Mouse (Mus musculus) kidney, embryonic 15.5 days (tissue): ENCODE results near the gene Lsmem1. TPM values are rescaled to one million over a fixed set of nuclear protein-coding genes. Genes with fewer than 3 reads are reported as not detected.

Experiments used
- ATAC-seq: fragments of 200-750 bp; cut with Nextera tagmentation; replicated peaks from 2 replicates; pipeline ENCODE4 v1.8.0; 2017; ENCODE audit warnings: moderate TSS enrichment; ENCODE audit not compliant: low FRiP score
- H3K27ac ChIP-seq: fragments of 300-500 bp; sonication (generic); 2 replicates; pipeline ENCODE4 v1.5.1; 2015; ENCODE audit warnings: mild to moderate bottlenecking, inconsistent platforms
- H3K27me3 ChIP-seq: fragments of 300-500 bp; sonication (generic); 2 replicates; pipeline ENCODE4 v1.6.1; 2015; ENCODE audit warnings: inconsistent platforms
- H3K36me3 ChIP-seq: fragments of 300-500 bp; sonication (generic); 2 replicates; pipeline ENCODE4 v1.6.1; 2015; ENCODE audit warnings: inconsistent platforms
- H3K4me1 ChIP-seq: fragments of 300-500 bp; sonication (generic); 2 replicates; pipeline ENCODE4 v1.6.1; 2015; ENCODE audit warnings: inconsistent platforms
- H3K4me2 ChIP-seq: fragments of 300-500 bp; sonication (generic); 2 replicates; pipeline ENCODE4 v1.6.1; 2015; ENCODE audit warnings: moderate library complexity, mild to moderate bottlenecking, inconsistent platforms
- H3K4me3 ChIP-seq: fragments of 300-500 bp; sonication (generic); replicated peaks from 2 replicates; pipeline ENCODE4 v1.5.1; 2015; ENCODE audit warnings: mild to moderate bottlenecking, inconsistent platforms
- H3K9ac ChIP-seq: fragments of 300-500 bp; sonication (generic); 2 replicates; pipeline ENCODE4 v1.6.1; 2015; ENCODE audit warnings: mild to moderate bottlenecking, inconsistent platforms
- H3K9me3 ChIP-seq: fragments of 300-500 bp; sonication (generic); replicated peaks from 2 replicates; pipeline ENCODE4 v1.6.1; 2016; ENCODE audit warnings: inconsistent platforms
- WGBS: fragments of 180-500 bp; shearing (Covaris S2); methylation state at CpG from one replicate; pipeline ENCODE4 v1.1.7; 2015; ENCODE audit warnings: mixed read lengths; 5-methylcytosine and 5-hydroxymethylcytosine counted together
- polyA plus RNA-seq: library from polyadenylated mRNA; unstranded; fragments of >200 nt; fragmentation: Nextera tagmentation; extraction: Ambion mirVana; gene quantifications from 2 replicates; pipeline ENCODE4 v1.2.1, GENCODE M21; 2015

The Lsmem1 gene
- polyA plus RNA-seq, 1 experiment from 2014 or later: 0.17 TPM

- H3K9ac ChIP-seq: 0 out of 2 replicates have a peak overlapping the region, but pooled peaks have one; percentile 30
- no peaks in the 10 kb centered on the region for H3K27me3 ChIP-seq
- H3K4me1 ChIP-seq: peaks cover 15% of the 10 kb centered on the region
- WGBS: 33% methylated on average over 10 of the region's 10 CpGs
- H3K9me3 ChIP-seq: no peaks in the 10 kb centered on the region
- H3K4me2 ChIP-seq: peak overlapping the region; percentile 72
- H3K4me3 ChIP-seq: peak overlapping the region; percentile 100
- peak overlapping the region; percentile 99 for H3K27ac ChIP-seq
- no peak for ATAC-seq
- H3K36me3 ChIP-seq: no peaks in the 10 kb centered on the region
These were observed 24.4 kb upstream of the Lsmem1 start for GRCm38 (mm10) chr12:40223676-40224075.

- peak; percentile 99 for ATAC-seq
- Histone ChIP-seq H3K27ac (peak overlapping the region; percentile 99), H3K4me1 (peaks cover 15% of the 10 kb centered on the region), H3K4me2 (peak overlapping the region; percentile 72), H3K4me3 (peak overlapping the region; percentile 100), H3K36me3 (no peaks in the 10 kb centered on the region), H3K9me3 (no peaks in the 10 kb centered on the region), H3K27me3 (no peaks in the 10 kb centered on the region), H3K9ac (peak overlapping the region; percentile 97)
- under 1% methylated on average over 47 of the region's 47 CpGs for WGBS
These were observed 23.9 kb upstream of the Lsmem1 start for GRCm38 (mm10) chr12:40223082-40223619.

DNA sequence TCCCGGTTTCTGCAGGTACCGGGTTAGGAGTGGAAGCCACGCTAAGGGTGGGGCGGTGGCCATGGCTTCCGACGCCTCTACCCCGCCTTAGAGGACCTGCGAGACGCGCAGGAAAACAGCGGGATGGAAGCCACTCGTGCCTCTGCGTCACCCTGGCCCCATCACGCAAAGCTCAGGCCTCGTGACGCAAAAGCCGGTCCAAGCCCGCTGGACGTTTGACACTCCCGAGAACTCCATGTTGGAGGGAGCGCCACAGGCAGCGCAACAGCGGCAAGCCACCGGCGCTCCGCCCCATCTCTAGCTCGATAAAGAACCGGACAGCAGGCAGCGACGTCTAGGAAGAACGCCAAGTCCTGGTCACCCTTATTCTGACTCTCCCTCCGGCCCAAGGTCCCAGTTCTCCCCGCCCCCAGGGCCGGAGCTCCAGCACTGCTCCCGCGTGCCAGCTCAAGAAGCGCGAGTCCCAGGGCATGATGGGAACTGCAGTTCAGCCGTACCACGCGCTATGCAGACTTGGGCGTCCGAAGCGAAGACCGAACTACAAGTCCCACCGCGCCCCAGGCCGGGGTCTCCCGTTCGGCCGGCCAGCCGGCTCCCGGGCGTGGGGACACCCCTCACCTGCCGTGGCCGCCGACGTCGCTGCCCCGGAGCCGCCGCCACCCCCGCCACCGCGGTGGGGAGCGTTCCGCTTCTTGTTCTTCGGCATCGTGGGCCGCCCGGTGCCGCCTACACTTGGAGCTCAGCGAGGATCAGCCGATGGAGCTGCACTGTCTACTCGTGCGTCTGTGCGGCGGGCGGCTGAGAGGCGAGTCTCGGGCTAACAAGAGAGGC, 23.2 kb upstream of the Lsmem1 start:
- peak; percentile 97 for ATAC-seq
- Histone ChIP-seq H3K27ac (peak overlapping the region; percentile 99), H3K4me3 (peak overlapping the region; percentile 100), H3K4me1 (peaks cover 15% of the 10 kb centered on the region), H3K4me2 (peak overlapping the region; percentile 72), H3K9me3 (no peaks in the 10 kb centered on the region), H3K9ac (peak overlapping the region; percentile 97), H3K36me3 (no peaks in the 10 kb centered on the region), H3K27me3 (no peaks in the 10 kb centered on the region)
- under 1% methylated on average over 81 of the region's 81 CpGs for WGBS

DNA sequence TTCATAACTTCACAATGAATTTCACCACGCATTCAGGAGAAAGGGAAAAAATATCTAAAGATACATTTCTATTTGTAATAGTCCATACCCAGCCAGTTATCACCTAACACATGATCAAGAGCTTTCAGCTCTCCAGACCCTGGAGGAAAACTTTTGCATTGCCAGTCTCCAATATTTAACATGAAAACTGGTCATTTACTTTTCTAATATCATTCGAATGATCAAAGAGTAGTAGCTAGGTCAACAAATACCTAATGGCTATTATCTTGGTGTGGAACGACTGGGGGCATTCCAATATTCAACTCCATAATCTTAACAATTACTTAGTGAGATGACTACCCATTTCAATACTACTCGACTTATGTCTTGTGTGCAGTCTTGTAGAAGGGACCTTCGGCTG, 22.3 kb upstream of the Lsmem1 start:
- Histone ChIP-seq H3K4me2 (peak overlapping the region; percentile 72), H3K36me3 (peaks cover 5% of the 10 kb centered on the region), H3K9me3 (no peaks in the 10 kb centered on the region), H3K9ac (peak overlapping the region; percentile 97), H3K4me3 (peak overlapping the region; percentile 100), H3K27me3 (no peaks in the 10 kb centered on the region), H3K4me1 (peaks cover 15% of the 10 kb centered on the region), H3K27ac (no peak overlapping the region)
- 8% methylated on average over 5 of the region's 5 CpGs for WGBS
- ATAC-seq: no peak

- Histone ChIP-seq H3K36me3 (peaks cover 12% of the 10 kb centered on the region), H3K27ac (no peak overlapping the region), H3K4me3 (peak overlapping the region; percentile 100), H3K27me3 (no peaks in the 10 kb centered on the region), H3K9ac (peak overlapping the region; percentile 97; the same call in 1 of the 2 replicates), H3K4me1 (peaks cover 15% of the 10 kb centered on the region), H3K4me2 (peak overlapping the region; percentile 72), H3K9me3 (no peaks in the 10 kb centered on the region)
- WGBS: 13% methylated on average over 3 of the region's 3 CpGs
- ATAC-seq: no peak
These were observed 21.6 kb upstream of the Lsmem1 start for GRCm38 (mm10) chr12:40220896-40221295.

DNA sequence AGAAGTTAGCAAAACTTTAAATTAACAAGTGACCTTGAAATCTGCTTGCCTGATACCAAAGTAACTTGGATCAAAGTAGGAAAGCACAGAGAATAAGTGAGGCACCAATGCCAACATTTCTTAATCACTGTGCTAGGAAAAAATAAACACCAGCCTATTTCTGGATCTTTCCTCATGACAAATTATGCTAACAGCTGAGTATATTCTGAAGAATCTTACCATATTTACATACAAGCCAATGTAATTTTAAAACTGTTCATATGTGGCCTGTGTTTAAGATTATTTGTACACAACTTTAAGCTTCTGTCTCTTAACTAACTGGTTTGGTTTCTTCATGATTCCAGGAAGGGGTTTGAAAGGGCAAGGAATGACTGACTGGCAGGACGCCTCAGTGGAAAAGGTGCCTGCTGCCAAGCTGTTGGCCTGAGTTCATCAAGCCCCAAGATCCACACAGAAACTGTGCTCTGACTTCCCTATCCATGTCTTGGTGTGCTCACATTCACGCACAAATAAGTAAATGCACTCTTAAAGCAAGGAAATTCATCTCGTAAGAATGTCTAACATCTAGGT, 20.8 kb upstream of the Lsmem1 start:
- ATAC-seq: no peak
- Histone ChIP-seq H3K9ac (peak overlapping the region; percentile 97; the same call in 1 of the 2 replicates), H3K27ac (no peak overlapping the region), H3K4me1 (peaks cover 15% of the 10 kb centered on the region), H3K36me3 (peaks cover 20% of the 10 kb centered on the region), H3K9me3 (no peaks in the 10 kb centered on the region), H3K27me3 (no peaks in the 10 kb centered on the region), H3K4me2 (peak overlapping the region; percentile 72), H3K4me3 (peak overlapping the region; percentile 100)
- WGBS: 50% methylated on average over 3 of the region's 3 CpGs

DNA sequence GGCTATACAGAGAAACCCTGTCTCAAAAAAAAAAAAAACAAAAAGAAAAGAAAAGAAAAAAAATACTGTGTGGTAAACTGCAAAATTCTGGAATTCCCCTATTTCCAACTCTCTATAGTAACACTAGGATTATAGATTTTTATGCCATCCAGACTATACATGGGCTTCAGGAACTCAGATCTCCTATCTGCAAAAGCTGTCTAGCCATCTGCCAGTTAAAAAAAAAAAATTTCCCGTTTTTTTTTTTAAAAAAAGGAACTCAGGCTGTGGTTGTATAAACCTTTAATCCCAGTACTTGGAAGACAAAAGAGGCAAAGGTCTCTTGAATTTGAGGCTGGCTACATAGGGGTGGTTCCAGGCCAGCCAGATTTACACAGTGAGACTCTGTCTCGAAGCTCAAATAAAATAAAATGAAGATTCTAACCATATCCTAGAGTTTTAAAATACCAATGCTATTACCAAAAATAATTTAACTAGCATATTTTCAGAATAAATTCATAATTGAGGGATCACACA, 19.2 kb upstream of the Lsmem1 start:
- WGBS: 86% methylated on average over 2 of the region's 2 CpGs
- peaks cover 12% of the 10 kb centered on the region for H3K4me1 ChIP-seq
- no peaks in the 10 kb centered on the region for H3K27me3 ChIP-seq
- H3K9ac ChIP-seq: no peak overlapping the region
- ATAC-seq: no peak
- no peak overlapping the region for H3K4me3 ChIP-seq
- no peak overlapping the region for H3K4me2 ChIP-seq
- H3K27ac ChIP-seq: no peak overlapping the region
- H3K36me3 ChIP-seq: peaks cover 36% of the 10 kb centered on the region
- H3K9me3 ChIP-seq: no peaks in the 10 kb centered on the region

DNA sequence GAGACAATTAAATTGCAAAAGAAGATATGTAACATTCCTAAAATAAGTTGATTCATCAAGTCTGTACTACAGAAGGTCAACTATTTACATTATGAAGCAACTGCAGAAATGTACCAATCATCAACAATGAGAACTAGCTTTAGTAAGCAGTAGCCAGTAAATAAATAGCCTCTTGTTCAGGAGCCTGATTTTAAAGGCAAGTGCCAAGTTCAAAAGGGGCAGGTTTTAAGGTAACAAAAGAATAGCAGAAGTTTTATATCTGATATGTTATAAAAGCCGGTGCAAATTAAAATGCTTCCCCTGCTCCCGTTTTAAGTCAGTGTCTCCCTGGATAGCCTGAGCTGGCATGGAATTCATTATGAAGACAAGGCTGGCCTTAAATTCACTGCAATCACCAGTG, 18.5 kb upstream of the Lsmem1 start:
- no peaks in the 10 kb centered on the region for H3K27me3 ChIP-seq
- H3K4me2 ChIP-seq: no peak overlapping the region
- peaks cover 12% of the 10 kb centered on the region for H3K4me1 ChIP-seq
- H3K9me3 ChIP-seq: no peaks in the 10 kb centered on the region
- H3K4me3 ChIP-seq: no peak overlapping the region
- 90% methylated on average over 2 of the region's 2 CpGs for WGBS
- ATAC-seq: no peak
- H3K36me3 ChIP-seq: peaks cover 43% of the 10 kb centered on the region
- H3K9ac ChIP-seq: no peak overlapping the region
- H3K27ac ChIP-seq: no peak overlapping the region

DNA sequence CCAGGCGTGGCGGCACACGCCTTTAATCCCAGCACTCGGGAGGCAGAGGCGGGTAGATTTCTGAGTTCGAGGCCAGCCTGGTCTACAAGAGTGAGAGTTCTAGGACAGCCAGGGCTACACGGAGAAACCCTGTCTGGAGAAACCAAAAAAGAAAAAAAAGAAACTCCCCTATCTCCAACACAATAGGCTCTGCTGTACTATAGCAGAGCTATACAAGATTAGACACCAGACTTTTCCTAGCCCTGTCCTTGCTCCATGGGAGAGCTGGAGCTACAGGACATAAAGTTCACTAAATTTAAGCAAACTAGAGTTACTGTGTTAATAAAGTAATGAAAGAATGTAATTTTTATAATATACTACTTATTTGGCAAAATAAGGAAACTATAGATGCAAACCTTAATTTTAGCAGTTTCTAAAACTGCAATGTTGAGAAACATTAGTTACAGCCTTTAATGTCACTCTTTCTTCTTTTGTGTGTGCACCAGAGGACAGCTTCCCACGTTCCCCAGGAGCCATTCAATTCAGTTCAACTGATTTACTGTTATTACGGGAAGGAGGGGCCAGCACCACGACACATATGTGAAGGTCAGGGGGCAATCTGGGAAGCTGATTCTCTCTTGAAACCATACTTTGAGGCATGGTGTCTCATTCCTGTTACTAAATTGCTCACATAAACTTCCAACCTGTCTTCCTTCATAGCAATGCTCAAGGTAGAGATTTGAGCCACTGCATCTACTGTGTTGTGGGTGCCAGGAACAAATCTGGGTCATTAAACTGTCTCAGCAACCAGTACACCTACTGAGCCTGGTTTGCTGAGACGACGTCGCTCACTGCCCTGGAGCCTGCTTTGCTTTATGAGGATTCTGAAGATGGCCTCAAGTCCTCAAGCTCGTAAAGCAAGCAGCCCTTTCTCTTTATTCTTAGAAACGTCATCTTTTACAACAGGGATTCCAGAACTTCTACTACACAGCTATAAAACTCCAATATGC, 15.9 kb upstream of the Lsmem1 start:
- peaks cover 4% of the 10 kb centered on the region for H3K4me1 ChIP-seq
- H3K9me3 ChIP-seq: no peaks in the 10 kb centered on the region
- no peak overlapping the region for H3K27ac ChIP-seq
- no peaks in the 10 kb centered on the region for H3K27me3 ChIP-seq
- H3K4me2 ChIP-seq: no peak overlapping the region
- 82% methylated on average over 15 of the region's 15 CpGs for whole genome bisulfite sequencing
- no peak for ATAC-seq
- H3K36me3 ChIP-seq: peaks cover 66% of the 10 kb centered on the region
- H3K9ac ChIP-seq: no peak overlapping the region
- no peak overlapping the region for H3K4me3 ChIP-seq

DNA sequence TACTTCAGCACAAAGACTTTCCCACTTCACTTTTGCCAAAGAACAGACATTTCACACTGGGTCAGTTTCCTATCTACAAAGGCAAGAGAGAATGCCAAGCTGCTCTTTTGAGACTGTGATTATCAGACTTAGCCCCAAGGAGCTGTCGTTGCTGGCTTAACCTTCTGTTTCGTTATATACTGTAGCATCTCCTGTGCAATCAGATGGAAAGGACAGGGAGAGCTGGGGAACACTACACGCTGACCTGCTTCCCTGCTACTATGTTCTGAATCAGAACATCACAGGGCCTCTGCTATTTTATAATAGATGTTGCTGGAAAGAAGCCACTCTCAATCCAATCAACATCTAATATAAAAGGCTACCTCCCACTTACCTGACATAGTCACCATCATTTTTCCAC, 9.8 kb upstream of the Lsmem1 start:
- Histone ChIP-seq H3K9me3 (no peaks in the 10 kb centered on the region), H3K27ac (no peak overlapping the region), H3K4me1 (no peaks in the 10 kb centered on the region), H3K9ac (no peak overlapping the region), H3K4me2 (no peak overlapping the region), H3K27me3 (no peaks in the 10 kb centered on the region), H3K36me3 (peaks cover 87% of the 10 kb centered on the region), H3K4me3 (no peak overlapping the region)
- no peak for ATAC-seq
- 89% methylated on average over 3 of the region's 3 CpGs for WGBS

GRCm38 (mm10) chr12:40207909-40208308, 8.6 kb upstream of the Lsmem1 start:
- no peak for ATAC-seq
- H3K9ac ChIP-seq: no peak overlapping the region
- H3K4me2 ChIP-seq: no peak overlapping the region
- 97% methylated on average over 4 of the region's 4 CpGs for WGBS
- H3K27me3 ChIP-seq: no peaks in the 10 kb centered on the region
- H3K4me1 ChIP-seq: no peaks in the 10 kb centered on the region
- H3K27ac ChIP-seq: no peak overlapping the region
- no peak overlapping the region for H3K4me3 ChIP-seq
- peaks cover 86% of the 10 kb centered on the region for H3K36me3 ChIP-seq
- H3K9me3 ChIP-seq: no peaks in the 10 kb centered on the region
